Mouse (Mus musculus): ENCODE data around the gene Man1c1.

Gene Man1c1

GRCm38 (mm10) chr4:134606054-134606453 lies 98.0 kb downstream of the Man1c1 start:
- no peak for DNase-seq (ENCODE audit: low read depth, low spot score)

- DNase-seq (ENCODE audit: low read depth, low spot score), result no peak
Observed at GRCm38 (mm10) chr4:134604472-134604871, 99.6 kb downstream of the Man1c1 start.

GRCm38 (mm10) chr4:134603553-134603952 lies 100.5 kb downstream of the Man1c1 start:
- no peak for DNase-seq (ENCODE audit: low read depth, low spot score)

- no peak for DNase-seq (ENCODE audit: low read depth, low spot score)
Observed at GRCm38 (mm10) chr4:134602610-134603009, 101.5 kb downstream of the Man1c1 start.

- no peak for DNase-seq (ENCODE audit: low read depth, low spot score)
Observed at GRCm38 (mm10) chr4:134601981-134602380, 102.1 kb downstream of the Man1c1 start.

- no peak for DNase-seq (ENCODE audit: low read depth, low spot score)
Observed at GRCm38 (mm10) chr4:134601404-134601803, 102.7 kb downstream of the Man1c1 start.

- DNase-seq (ENCODE audit: low read depth, low spot score), result no peak
Observed at GRCm38 (mm10) chr4:134600777-134601176, 103.3 kb downstream of the Man1c1 start.

- no peak for DNase-seq (ENCODE audit: low read depth, low spot score)
Observed at GRCm38 (mm10) chr4:134600060-134600459, 104.0 kb downstream of the Man1c1 start.

GRCm38 (mm10) chr4:134596816-134597692 lies 107.0 kb downstream of the Man1c1 start:
- DNase-seq (ENCODE audit: low read depth, low spot score), result no peak

GRCm38 (mm10) chr4:134594731-134595439 lies 109.2 kb downstream of the Man1c1 start:
- no peak for DNase-seq (ENCODE audit: low read depth, low spot score)

- DNase-seq (ENCODE audit: low read depth, low spot score), result no peak
Observed at GRCm38 (mm10) chr4:134592442-134592841, 111.6 kb downstream of the Man1c1 start.

GRCm38 (mm10) chr4:134591506-134592061 lies 112.5 kb downstream of the Man1c1 start:
- no peak for DNase-seq (ENCODE audit: low read depth, low spot score)

- DNase-seq (ENCODE audit: low read depth, low spot score), result no peak
Observed at GRCm38 (mm10) chr4:134590227-134590926, 113.7 kb downstream of the Man1c1 start.

- no peak for DNase-seq (ENCODE audit: low read depth, low spot score)
Observed at GRCm38 (mm10) chr4:134589786-134590185, 114.3 kb downstream of the Man1c1 start.

GRCm38 (mm10) chr4:134588951-134589350 lies 115.1 kb downstream of the Man1c1 start:
- no peak for DNase-seq (ENCODE audit: low read depth, low spot score)

- DNase-seq (ENCODE audit: low read depth, low spot score), result no peak
Observed at GRCm38 (mm10) chr4:134588287-134588686, 115.8 kb downstream of the Man1c1 start.

- no peak for DNase-seq (ENCODE audit: low read depth, low spot score)
Observed at GRCm38 (mm10) chr4:134587636-134588197, 116.4 kb downstream of the Man1c1 start.

- DNase-seq (ENCODE audit: low read depth, low spot score), result no peak
Observed at GRCm38 (mm10) chr4:134586631-134587030, 117.5 kb downstream of the Man1c1 start.

- DNase-seq (ENCODE audit: low read depth, low spot score), result no peak
Observed at GRCm38 (mm10) chr4:134586126-134586525, 118.0 kb downstream of the Man1c1 start.

GRCm38 (mm10) chr4:134583513-134583912 lies 120.6 kb downstream of the Man1c1 start:
- DNase-seq (ENCODE audit: low read depth, low spot score), result no peak

GRCm38 (mm10) chr4:134581365-134581764 lies 122.7 kb downstream of the Man1c1 start:
- no peak for DNase-seq (ENCODE audit: low read depth, low spot score)
